Mouse (Mus musculus) hematopoietic stem cell, adult 5-6 weeks (primary cell): ENCODE measurements around the gene Rnpepl1. TPM values are rescaled to one million over a fixed set of nuclear protein-coding genes. Genes with fewer than 3 reads are reported as not detected.
A peak's percentile ranks its signal among the peaks of the same experiment; 100 is the strongest.

Source experiments
- ATAC-seq, 2 experiments: fragments of 125-278 bp in 1 of 2; replicated peaks in 1 of 2; 2 replicates each; pipeline ENCODE4 v1.8.0; 2016 to 2017; ENCODE audit warnings: inconsistent platforms in 2 of 2, mild to moderate bottlenecking in 2 of 2, moderate number of reproducible peaks in 2 of 2, low read depth in 1 of 2, moderate TSS enrichment in 1 of 2; ENCODE audit not compliant: low FRiP score in 2 of 2, poor library complexity in 2 of 2, severe bottlenecking in 2 of 2, insufficient read depth in 1 of 2, low TSS enrichment in 1 of 2
- total RNA-seq: library from RNA; stranded (forward); fragments of 172-1452, 232-1000 nt; gene quantifications from 2 replicates; pipeline ENCODE4 v1.2.3, GENCODE M21; 2017

Gene Rnpepl1
- total RNA-seq: 11.6 and 21.4 TPM in 2 replicates

- ATAC-seq: peak; percentile 19 to 38; a peak in 2 of 4 replicates
Observed at GRCm38 (mm10) chr1:92910239-92910885, at the start of gene Rnpepl1. TSS of gene Rnpepl1 (plus strand) at chr1:92910783.

GRCm38 (mm10) chr1:92861503-92861902, 49.1 kb upstream of the Rnpepl1 start:
- no peak for ATAC-seq

- no peak for ATAC-seq
Observed at GRCm38 (mm10) chr1:92863268-92863667, 47.3 kb upstream of the Rnpepl1 start.

GRCm38 (mm10) chr1:92866170-92866569, 44.4 kb upstream of the Rnpepl1 start:
- ATAC-seq: no peak

GRCm38 (mm10) chr1:92869985-92870384, 40.6 kb upstream of the Rnpepl1 start:
- ATAC-seq: no peak

GRCm38 (mm10) chr1:92872666-92873065, 37.9 kb upstream of the Rnpepl1 start:
- no peak for ATAC-seq

GRCm38 (mm10) chr1:92874011-92874410, 36.6 kb upstream of the Rnpepl1 start:
- ATAC-seq: no peak

GRCm38 (mm10) chr1:92875360-92876111, 35.0 kb upstream of the Rnpepl1 start:
- no peak for ATAC-seq

GRCm38 (mm10) chr1:92877431-92877978, 33.1 kb upstream of the Rnpepl1 start:
- ATAC-seq: no peak

- ATAC-seq: no peak
Observed at GRCm38 (mm10) chr1:92878066-92878741, 32.4 kb upstream of the Rnpepl1 start.

- ATAC-seq: no peak
Observed at GRCm38 (mm10) chr1:92879266-92879665, 31.3 kb upstream of the Rnpepl1 start.

GRCm38 (mm10) chr1:92880101-92880500, 30.5 kb upstream of the Rnpepl1 start:
- no peak for ATAC-seq

GRCm38 (mm10) chr1:92881982-92882381, 28.6 kb upstream of the Rnpepl1 start:
- ATAC-seq: no peak

- ATAC-seq: no peak
Observed at GRCm38 (mm10) chr1:92888901-92889655, 21.5 kb upstream of the Rnpepl1 start.

- ATAC-seq: no peak
Observed at GRCm38 (mm10) chr1:92892791-92893190, 17.8 kb upstream of the Rnpepl1 start.

- ATAC-seq: no peak
Observed at GRCm38 (mm10) chr1:92893896-92894295, 16.7 kb upstream of the Rnpepl1 start.

GRCm38 (mm10) chr1:92895089-92895488, 15.5 kb upstream of the Rnpepl1 start:
- ATAC-seq: peak; percentile 92
